Mouse (Mus musculus): ENCODE data around the gene Tpk1. TPM values are rescaled to one million over a fixed set of nuclear protein-coding genes. Genes with fewer than 3 reads are reported as not detected.

Tpk1 gene
- polyA plus RNA-seq (2014; fragmentation: Illumina TruSeq; extraction: RNeasy Lipid Tissue Mini Kit (QIAGEN cat#74804); ENCODE audit: low read depth, low replicate concordance), result 11.6 TPM

GRCm38 (mm10) chr6:43665677-43666546 is at the start of gene Tpk1:
Gene Tpk1 (minus strand): TSS chr6:43666278.

GRCm38 (mm10) chr6:43309454-43309853 is 356.6 kb downstream of the Tpk1 start, which contains the start of gene Nobox:
Gene Nobox (minus strand): TSS chr6:43309554.

Data from adipose tissue, adult 10 weeks (tissue).